ENCODE assay signal across 4 mouse cellular contexts in the genomic region with DNA sequence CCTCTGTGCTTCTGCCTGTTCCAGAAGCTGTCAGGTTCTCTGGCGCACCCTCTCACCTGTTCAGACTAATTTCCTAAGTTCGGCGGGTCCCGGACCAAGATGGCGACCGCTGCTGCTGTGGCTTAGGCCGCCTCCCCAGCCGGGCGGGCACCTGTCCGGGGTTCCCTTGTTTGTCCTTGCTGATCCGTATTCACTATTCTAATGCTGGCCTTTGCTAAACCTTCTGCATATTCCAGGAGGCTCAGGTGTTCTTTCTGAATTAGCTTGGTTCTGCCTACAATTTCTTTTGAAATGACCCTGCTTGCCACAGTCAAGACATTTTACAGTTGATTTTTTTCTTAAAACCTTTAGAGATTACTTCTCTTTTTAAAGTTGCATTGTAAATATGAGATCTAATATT.
DNase-seq lines count a peak whose midpoint lies in the region; TF ChIP-seq lines count a peak whose summit lies in the region.
"Not testable (repeated sequence)": the region's sequence is repeated elsewhere in the genome, so short reads cannot be mapped to it uniquely, and the experiment has no call there.

No protein-coding gene starts in this region.

- not testable (repeated sequence) for H3K4me1 ChIP-seq in E14TG2a.4 (replicated peaks; ENCODE audit: low read depth, low read length)

- DNase-seq in ES-CJ7 (ENCODE audit: low read depth, low spot score) (peak; percentile 40), R1 (ENCODE audit: low read depth, low spot score) (peak; percentile 51), ZHBTc4 (ENCODE audit: low read depth, low spot score) (peak; percentile 51)

- H3K9me3 ChIP-seq in E14TG2a.4 (ENCODE audit: low read length), result not testable (repeated sequence)

- not testable (repeated sequence) for TF ChIP-seq CTCF in E14TG2a.4 (conservative IDR thresholded peaks at IDR 0.05; ENCODE audit: low read length)

- H3K36me3 ChIP-seq in E14TG2a.4 (ENCODE audit: insufficient read depth, low read length), result not testable (repeated sequence)

- H3K4me3 ChIP-seq in E14TG2a.4 (replicated peaks; ENCODE audit: low read length), result peak overlapping the region; percentile 56

- not testable (repeated sequence) for H3K27me3 ChIP-seq in E14TG2a.4 (ENCODE audit: insufficient read depth, low read length)

Comparison
In these comparisons a context has a peak if more than half of its experiments do, and no peak if none do; other contexts are left out.
1. Peak in every context shown above with its lines: DNase-seq and H3K4me3 ChIP-seq.